Mouse (Mus musculus) liver, embryonic 11.5 days (tissue): ENCODE measurements at regions not wholly inside any gene's neighbourhood (a gene's known extent, or its start where the extent isn't known, plus 50 kb on each side); places are given as distances from the start of the nearest gene placed in this dataset.

Source experiments
- ATAC-seq: fragments of 200-750 bp; cut with Nextera tagmentation; replicated peaks from 2 replicates; pipeline ENCODE4 v1.8.0; 2017; ENCODE audit warnings: moderate number of reproducible peaks, mild to moderate bottlenecking, moderate TSS enrichment, moderate library complexity; ENCODE audit not compliant: low FRiP score
- DNase-seq: peaks from one replicate; pipeline ENCODE4 v3.0.0-alpha.2; 2017; ENCODE audit warnings: low spot score
- H3K27ac ChIP-seq: fragments of 300-500 bp; sonication (generic); 2 replicates; pipeline ENCODE4 v1.5.1; 2014; ENCODE audit warnings: mild to moderate bottlenecking, low read depth, low read length, control low read depth
- H3K27me3 ChIP-seq: fragments of 300-500 bp; sonication (generic); replicated peaks from 2 replicates; pipeline ENCODE4 v1.6.1; 2014; ENCODE audit warnings: low read length, mixed read lengths; ENCODE audit not compliant: control insufficient read depth, insufficient read depth
- H3K36me3 ChIP-seq: fragments of 300-500 bp; sonication (generic); 2 replicates; pipeline ENCODE4 v1.6.1; 2014; ENCODE audit warnings: mild to moderate bottlenecking, low read length, moderate library complexity, mixed read lengths; ENCODE audit not compliant: control insufficient read depth, insufficient read depth
- H3K4me1 ChIP-seq: fragments of 300-500 bp; sonication (generic); replicated peaks from 2 replicates; pipeline ENCODE4 v1.6.1; 2014; ENCODE audit warnings: low read length, mixed read lengths; ENCODE audit not compliant: control insufficient read depth, insufficient read depth
- H3K4me2 ChIP-seq: fragments of 300-500 bp; sonication (generic); 2 replicates; pipeline ENCODE4 v1.6.1; 2014; ENCODE audit warnings: mild to moderate bottlenecking, control low read depth, moderate library complexity
- H3K4me3 ChIP-seq: fragments of 300-500 bp; sonication (generic); 2 replicates; pipeline ENCODE4 v1.5.1; 2014; ENCODE audit warnings: low read depth, low read length, control low read depth
- H3K9ac ChIP-seq: fragments of 300-500 bp; sonication (generic); 2 replicates; pipeline ENCODE4 v1.6.1; 2014; ENCODE audit warnings: low read depth, low read length, control low read depth
- H3K9me3 ChIP-seq: fragments of 300-500 bp; sonication (generic); 2 replicates; pipeline ENCODE4 v1.6.1; 2016; ENCODE audit warnings: low read length, inconsistent platforms, mixed read lengths; ENCODE audit not compliant: control insufficient read depth
- WGBS: fragments of 180-500 bp; shearing (Covaris S2); extraction: QIAGEN DNeasy Blood & Tissue Kit; methylation state at CpG from one replicate; pipeline ENCODE4 v1.1.7; 2014; 5-methylcytosine and 5-hydroxymethylcytosine counted together

GRCm38 (mm10) chr13:107931216-107931615 is 113.0 kb upstream of the Smim15 start:
- DNase-seq: no peak
- H3K27me3 ChIP-seq: no peaks in the 10 kb centered on the region
- no peaks in the 10 kb centered on the region for H3K9me3 ChIP-seq
- no peak overlapping the region for H3K9ac ChIP-seq
- no peak overlapping the region for H3K27ac ChIP-seq
- H3K4me1 ChIP-seq: no peaks in the 10 kb centered on the region
- H3K36me3 ChIP-seq: no peaks in the 10 kb centered on the region
- H3K4me2 ChIP-seq: no peak overlapping the region
- ATAC-seq: no peak
- 84% methylated on average over 7 of the region's 7 CpGs for WGBS
- H3K4me3 ChIP-seq: no peak overlapping the region

DNA sequence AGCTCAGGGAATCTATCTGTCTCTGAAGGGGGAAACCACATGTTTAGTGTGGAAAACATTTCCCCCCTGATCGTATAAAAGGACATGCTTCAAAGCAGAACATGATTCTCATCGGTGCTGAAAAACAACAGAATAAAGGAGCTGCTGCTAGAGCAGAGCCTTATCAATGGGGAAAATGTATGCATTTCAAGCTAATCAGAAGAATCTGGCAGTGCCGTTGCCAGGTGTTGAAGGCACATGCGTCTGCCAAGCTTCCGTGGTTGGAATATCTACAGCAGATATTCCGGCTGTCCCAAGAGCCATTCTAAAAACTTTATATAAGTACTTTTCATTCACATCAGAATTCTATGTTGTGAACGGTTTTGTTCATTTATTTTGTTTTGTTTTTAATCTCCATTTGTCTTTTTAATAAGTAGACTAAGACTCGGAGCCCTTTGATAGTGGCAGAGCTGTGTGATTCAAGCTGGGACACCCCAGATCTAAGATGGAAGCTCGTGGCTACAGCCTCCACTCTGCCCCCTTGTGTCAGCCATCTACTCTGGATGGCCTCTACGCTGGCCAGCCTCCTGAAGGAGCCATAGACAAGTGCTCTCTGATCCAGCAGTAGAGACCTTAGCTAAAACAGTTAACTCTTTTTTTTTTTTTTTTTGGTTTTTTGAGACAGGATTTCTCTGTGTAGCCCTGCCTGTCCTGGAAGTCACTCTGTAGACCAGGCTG is 116.6 kb upstream of the Smim15 start:
- Histone ChIP-seq H3K4me1 (no peaks in the 10 kb centered on the region), H3K36me3 (no peaks in the 10 kb centered on the region), H3K4me3 (no peak overlapping the region), H3K9ac (no peak overlapping the region), H3K9me3 (no peaks in the 10 kb centered on the region), H3K27me3 (no peaks in the 10 kb centered on the region), H3K4me2 (no peak overlapping the region), H3K27ac (no peak overlapping the region)
- ATAC-seq (no peak), DNase-seq (no peak)
- WGBS: 74% methylated on average over 10 of the region's 10 CpGs

DNA sequence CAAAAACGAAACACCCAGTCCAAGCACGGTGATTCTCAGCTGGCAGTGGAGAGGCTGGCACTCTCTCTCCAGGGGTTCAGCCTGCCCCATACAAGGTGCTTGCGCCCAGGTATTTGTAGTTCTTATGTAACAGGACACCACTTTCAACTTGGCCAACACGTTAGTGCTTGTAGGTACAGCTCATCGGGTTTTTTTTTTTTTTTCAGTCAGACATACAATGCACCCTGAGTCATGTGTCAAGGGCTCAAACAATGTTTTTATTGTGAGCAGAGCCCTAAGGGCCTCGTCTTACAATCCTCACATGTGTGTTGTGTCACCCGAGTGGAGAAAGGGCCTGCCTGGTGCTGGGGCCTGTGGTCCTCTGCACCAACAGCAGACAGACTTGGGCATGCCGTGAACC is 118.8 kb upstream of the Smim15 start:
- no peaks in the 10 kb centered on the region for H3K9me3 ChIP-seq
- 76% methylated on average over 8 of the region's 8 CpGs for WGBS
- H3K4me3 ChIP-seq: no peak overlapping the region
- H3K36me3 ChIP-seq: no peaks in the 10 kb centered on the region
- H3K27me3 ChIP-seq: no peaks in the 10 kb centered on the region
- no peak overlapping the region for H3K9ac ChIP-seq
- no peak for ATAC-seq
- no peak for DNase-seq
- H3K4me1 ChIP-seq: no peaks in the 10 kb centered on the region
- H3K4me2 ChIP-seq: no peak overlapping the region
- H3K27ac ChIP-seq: no peak overlapping the region

DNA sequence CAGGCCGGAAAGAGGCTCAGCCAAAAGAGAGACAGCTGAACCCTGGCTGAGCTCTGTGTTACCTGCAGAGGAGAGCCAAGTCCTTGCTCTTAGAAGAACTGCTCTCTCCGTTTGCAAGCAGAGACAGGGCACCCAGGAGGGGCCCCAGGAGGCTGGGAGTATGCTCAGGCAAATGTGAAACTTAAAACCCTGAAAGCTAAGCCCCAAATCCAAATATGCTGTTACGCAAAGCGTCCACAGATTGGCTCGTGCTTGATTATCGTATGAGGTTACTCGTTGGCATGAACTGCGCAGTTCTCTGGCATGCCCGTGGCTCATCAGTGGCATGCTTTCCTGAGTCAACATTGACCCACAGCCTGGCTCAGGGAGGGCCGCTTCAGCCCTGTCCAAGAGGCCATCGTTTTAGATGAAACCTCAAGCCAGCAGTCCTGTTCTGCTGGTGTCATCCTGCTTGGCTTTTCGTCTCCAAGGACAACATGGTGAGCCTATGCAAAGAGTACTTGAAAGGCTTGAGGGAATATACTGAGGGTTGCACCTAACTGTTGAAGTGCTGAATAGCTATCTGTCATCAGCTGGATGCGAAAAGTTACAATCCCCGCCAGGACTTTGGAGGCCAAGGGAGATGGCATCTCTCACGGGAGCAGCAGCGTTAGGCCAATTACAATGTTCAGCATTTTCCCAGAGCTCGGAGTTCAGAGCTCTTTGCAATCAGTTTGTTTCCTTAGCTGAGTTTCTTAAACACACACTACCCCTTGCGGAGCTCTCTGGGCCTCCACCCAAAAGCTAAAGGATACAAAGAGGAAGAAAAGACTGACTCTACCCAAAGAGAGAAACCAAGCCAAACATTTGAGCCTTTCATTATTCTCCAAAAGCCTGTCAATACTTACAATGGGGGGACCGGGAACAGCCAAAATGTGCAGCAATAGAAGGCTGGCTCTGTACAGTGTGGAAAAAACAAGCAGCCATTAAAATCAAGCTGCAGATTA is 120.8 kb upstream of the Smim15 start:
- H3K4me3 ChIP-seq: no peak overlapping the region
- 73% methylated on average over 19 of the region's 19 CpGs for WGBS
- H3K9ac ChIP-seq: no peak overlapping the region
- H3K27me3 ChIP-seq: no peaks in the 10 kb centered on the region
- H3K9me3 ChIP-seq: no peaks in the 10 kb centered on the region
- ATAC-seq (no peak), DNase-seq (no peak)
- no peak overlapping the region for H3K27ac ChIP-seq
- H3K36me3 ChIP-seq: no peaks in the 10 kb centered on the region
- no peaks in the 10 kb centered on the region for H3K4me1 ChIP-seq
- no peak overlapping the region for H3K4me2 ChIP-seq

DNA sequence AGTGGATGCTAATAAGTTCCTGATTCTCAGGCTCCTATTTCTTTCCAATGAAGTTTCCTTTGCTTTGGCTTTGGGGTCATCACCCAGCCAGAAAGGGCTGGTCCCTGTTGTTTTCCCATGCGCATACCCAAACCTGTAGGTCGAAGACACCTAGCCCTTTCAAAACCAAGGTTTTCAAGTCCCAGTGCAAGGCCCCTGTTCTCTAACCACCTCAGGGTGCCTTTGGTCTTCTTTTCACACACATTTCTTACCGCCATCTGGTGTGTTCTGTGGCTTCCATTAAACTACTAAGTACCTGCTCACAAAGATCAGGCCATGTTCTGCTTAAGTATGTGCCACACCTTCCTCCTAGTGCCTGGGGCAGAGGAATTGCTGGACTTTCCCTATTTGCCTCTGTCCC is 124.8 kb upstream of the Smim15 start:
- Histone ChIP-seq H3K36me3 (no peaks in the 10 kb centered on the region), H3K4me2 (no peak overlapping the region), H3K4me1 (no peaks in the 10 kb centered on the region), H3K27ac (no peak overlapping the region), H3K9ac (no peak overlapping the region), H3K4me3 (no peak overlapping the region), H3K9me3 (no peaks in the 10 kb centered on the region), H3K27me3 (no peaks in the 10 kb centered on the region)
- DNase-seq: no peak
- no peak for ATAC-seq
- WGBS: 72% methylated on average over 3 of the region's 3 CpGs

GRCm38 (mm10) chr13:107918478-107918877 is 125.8 kb upstream of the Smim15 start:
- WGBS: 88% methylated on average over 7 of the region's 7 CpGs
- Histone ChIP-seq H3K27me3 (no peaks in the 10 kb centered on the region), H3K4me3 (no peak overlapping the region), H3K27ac (no peak overlapping the region), H3K9me3 (no peaks in the 10 kb centered on the region), H3K9ac (no peak overlapping the region), H3K36me3 (no peaks in the 10 kb centered on the region), H3K4me2 (no peak overlapping the region), H3K4me1 (no peaks in the 10 kb centered on the region)
- DNase-seq (no peak), ATAC-seq (no peak)

GRCm38 (mm10) chr13:107918065-107918464 is 126.2 kb upstream of the Smim15 start:
- DNase-seq (no peak), ATAC-seq (no peak)
- Histone ChIP-seq H3K27me3 (no peaks in the 10 kb centered on the region), H3K4me3 (no peak overlapping the region), H3K9me3 (no peaks in the 10 kb centered on the region), H3K4me2 (no peak overlapping the region), H3K36me3 (no peaks in the 10 kb centered on the region), H3K4me1 (no peaks in the 10 kb centered on the region), H3K9ac (no peak overlapping the region), H3K27ac (no peak overlapping the region)
- WGBS: 75% methylated on average over 10 of the region's 10 CpGs

DNA sequence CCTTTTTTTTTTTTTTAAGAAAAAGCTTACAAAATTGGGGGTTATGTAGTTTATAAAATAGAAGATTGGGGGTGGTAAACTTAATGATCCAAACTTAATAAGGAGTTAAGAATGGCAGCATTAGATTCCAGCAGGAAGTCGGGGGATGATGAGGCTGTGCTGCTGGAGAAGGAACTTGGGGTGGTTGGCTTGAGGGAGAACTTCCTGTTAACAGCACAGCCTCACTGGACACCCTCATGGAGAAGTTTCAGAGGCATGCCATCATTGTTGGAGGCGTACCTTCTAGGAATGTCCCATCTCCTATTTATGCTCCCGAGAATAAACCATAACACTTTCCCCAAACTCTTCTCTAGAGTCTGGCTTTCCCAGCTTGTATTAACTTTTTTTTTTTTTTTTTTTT is 126.7 kb upstream of the Smim15 start:
- H3K27me3 ChIP-seq: no peaks in the 10 kb centered on the region
- H3K36me3 ChIP-seq: no peaks in the 10 kb centered on the region
- 83% methylated on average over 3 of the region's 3 CpGs for WGBS
- H3K27ac ChIP-seq: no peak overlapping the region
- H3K4me1 ChIP-seq: no peaks in the 10 kb centered on the region
- H3K4me2 ChIP-seq: no peak overlapping the region
- no peak overlapping the region for H3K4me3 ChIP-seq
- DNase-seq (no peak), ATAC-seq (no peak)
- H3K9ac ChIP-seq: no peak overlapping the region
- no peaks in the 10 kb centered on the region for H3K9me3 ChIP-seq
